Mouse (Mus musculus) CD4-positive, CD25-positive, alpha-beta regulatory T cell, adult 4 months (primary cell): Measurements from ENCODE around the gene Cdh24. TPM values are rescaled to one million over a fixed set of nuclear protein-coding genes. Genes with fewer than 3 reads are reported as not detected.
"Not testable (repeated sequence)": the region's sequence is repeated elsewhere in the genome, so short reads cannot be mapped to it uniquely, and the experiment has no call there.

Experiments used
- ATAC-seq: one replicate; pipeline ENCODE4 v1.8.0; 2017
- polyA plus RNA-seq, 2 experiments: library from polyadenylated mRNA; unstranded; fragments of 100-300 nt; shearing (Covaris generic); gene quantifications; one replicate each; pipeline ENCODE4 v1.2.1; 2017

Gene Cdh24
- polyA plus RNA-seq, 2 experiments from 2014 or later: 0.15 to 0.16 TPM

DNA sequence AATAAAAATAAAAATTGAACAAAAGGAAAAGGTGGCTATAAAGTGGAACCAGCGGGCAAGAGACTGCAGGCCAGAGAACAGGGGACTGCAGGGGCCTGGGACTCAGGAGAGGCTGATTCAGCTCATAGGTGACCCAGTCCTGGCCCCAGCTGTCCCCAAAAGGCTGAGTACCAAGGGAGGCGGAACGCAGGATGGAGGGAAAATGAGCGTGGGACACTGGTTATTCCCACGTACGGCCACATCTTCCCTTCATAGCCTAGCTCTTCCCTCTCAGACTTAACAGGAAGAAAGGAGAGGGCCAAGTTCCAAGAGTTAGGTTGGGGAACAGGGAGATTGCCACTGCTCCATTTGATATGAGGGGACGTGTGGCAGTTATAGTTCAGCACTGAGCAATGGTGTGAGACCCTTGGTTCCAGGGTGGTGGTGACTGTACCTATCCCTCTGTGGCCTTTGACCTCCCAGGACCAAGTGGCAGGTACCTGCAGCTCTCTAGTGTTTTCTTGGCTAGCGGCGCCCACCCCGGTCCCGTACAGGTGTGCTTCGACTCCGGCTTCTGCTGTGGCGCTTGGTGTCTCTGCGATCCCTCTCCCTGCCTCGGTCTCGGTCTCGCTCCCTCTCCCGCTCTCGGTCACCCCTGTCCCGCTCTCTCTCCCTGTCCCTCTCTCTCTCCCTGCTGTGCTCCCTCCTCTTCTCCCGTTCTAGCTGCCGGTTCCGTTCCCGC, 1.2 kb upstream of the Cdh24 start:
- ATAC-seq: no peak

DNA sequence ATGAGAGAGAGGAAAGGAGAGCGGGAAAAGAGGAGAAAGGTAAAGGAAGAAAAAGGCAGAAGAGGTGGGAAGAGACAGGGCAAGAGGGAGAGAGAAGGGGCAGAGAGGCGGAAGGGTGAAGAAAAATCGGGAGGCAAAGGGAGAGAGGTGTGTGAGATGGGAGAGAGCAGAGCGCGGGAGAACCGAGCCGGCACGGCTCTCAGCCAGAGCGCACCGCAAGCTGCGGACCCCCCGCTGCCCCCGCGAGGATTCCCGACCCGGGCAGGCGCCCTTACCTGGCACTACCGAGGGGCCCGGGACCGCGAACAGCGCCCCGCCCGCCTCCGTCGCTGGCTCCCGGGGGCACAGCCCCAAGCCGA, 239 bp downstream of the Cdh24 start, which contains the start of gene Gm17606:
Gene Gm17606, plus strand, starts transcription at position 7 of the 359 bp plus-strand sequence.
- no peak for ATAC-seq

DNA sequence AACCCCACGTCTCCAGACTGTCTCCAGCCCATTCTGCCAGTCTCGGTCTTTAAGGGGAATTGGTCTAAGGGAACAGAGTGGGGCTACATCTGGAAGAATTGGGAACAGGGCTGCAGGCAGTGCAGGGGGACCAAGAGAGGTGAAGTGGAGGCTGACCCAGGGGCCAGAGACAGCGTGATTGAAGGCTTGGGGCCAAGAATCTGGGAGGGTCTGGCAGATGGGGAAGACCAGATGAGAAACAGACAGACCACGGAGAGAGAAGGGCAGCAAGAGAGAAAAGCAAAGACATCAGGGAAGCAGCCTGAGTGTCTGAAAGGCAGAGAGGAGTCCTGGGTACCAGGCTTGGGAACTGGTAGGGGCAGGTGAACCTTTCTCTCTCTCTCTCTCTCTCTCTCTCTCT, 1.0 kb downstream of the Cdh24 start:
- ATAC-seq: no peak

DNA sequence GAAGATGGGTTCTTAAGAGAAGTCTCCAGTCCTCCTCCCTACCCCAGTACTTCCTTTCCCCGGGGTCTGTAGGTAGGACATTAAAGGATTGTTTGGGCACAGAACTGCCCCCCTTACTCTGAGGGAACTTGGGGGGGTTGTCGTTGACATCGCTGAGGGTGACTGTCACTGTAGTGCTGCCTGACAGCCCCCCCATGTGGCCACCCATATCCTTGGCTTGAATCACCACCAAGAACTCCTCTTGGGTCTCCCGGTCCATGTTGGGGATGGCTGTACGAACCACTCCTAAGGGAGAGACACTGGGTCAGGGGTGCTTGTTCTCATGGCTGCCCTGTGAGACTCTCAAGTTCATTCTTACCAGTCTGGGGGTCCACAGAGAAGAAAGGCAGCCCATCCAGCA, 3.0 kb downstream of the Cdh24 start:
- ATAC-seq: no peak

DNA sequence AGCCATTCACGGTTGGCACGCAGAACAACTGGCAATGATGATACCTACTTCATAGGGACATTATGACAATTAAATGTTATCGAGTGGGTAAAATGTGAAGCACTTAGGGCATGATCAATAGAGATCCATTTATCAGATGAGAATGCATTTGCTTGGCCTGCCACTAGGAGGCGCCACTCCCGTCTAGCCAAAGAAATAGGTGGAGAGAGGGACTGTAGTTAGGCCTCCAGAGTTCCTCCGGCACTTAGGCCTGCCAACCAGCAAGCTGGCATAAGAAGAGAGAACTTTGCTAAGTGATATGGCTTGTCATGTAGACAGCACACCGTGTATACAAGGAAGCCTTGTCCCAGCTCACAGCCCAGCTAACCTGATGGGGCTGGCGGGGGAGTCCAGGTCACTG, 4.2 kb downstream of the Cdh24 start:
- no peak for ATAC-seq

DNA sequence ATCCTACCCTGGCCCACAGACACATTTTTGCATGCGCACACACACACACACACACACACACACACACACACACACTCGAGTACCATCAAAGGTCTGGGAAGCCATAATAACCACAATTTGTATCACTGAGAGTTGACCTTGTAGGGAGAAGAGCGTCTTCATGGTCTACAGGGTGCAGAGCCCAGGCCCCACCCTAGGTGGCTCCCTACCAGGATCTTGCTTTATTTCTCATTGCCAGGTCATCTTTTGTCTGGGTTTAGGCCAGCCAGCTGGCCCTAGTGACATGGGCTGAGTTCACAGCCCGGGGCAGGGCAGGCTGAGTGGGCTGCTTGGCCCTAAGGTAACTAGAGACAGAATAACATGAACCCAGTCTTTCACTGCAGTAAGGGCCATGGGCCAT, 7.0 kb downstream of the Cdh24 start:
- ATAC-seq: no peak

DNA sequence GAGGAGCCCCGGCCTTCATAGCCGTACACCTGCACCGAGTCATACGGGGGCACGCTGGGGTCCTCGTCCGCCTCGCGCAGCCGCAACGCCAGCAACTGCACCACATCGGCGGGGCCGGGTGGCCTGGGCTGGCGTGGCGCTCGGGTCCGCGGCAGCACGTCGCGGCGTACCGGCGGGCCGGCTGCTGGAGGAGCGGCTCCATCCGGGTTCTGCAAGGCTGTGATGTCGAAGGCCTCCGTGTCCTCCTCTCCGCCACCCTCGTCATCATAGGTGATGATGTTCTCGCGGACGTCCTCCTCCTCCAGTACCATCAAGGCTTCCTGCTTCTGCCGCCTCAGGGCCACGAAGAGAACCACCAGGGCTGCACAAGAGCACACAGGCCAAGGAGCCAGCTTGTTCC, 8.9 kb downstream of the Cdh24 start:
- no peak for ATAC-seq

DNA sequence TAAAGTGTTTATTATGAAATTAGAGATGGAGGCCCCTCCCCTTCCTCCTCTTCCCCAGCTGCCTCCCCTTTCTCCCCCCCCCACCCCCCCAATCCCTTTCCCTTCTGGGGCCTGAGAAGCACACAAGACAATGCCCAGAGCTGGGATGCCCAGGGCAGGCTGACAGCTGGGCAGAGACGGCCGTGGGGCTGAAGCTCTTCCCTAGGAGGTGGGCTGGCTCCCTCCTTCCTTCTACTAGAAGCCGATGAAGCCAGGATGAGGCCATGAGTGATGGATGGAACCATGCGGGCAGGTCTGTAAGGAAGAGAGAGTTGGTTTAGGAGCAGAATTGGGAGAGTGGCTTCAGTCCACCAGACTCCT, 9.9 kb downstream of the Cdh24 start:
- ATAC-seq: no peak

DNA sequence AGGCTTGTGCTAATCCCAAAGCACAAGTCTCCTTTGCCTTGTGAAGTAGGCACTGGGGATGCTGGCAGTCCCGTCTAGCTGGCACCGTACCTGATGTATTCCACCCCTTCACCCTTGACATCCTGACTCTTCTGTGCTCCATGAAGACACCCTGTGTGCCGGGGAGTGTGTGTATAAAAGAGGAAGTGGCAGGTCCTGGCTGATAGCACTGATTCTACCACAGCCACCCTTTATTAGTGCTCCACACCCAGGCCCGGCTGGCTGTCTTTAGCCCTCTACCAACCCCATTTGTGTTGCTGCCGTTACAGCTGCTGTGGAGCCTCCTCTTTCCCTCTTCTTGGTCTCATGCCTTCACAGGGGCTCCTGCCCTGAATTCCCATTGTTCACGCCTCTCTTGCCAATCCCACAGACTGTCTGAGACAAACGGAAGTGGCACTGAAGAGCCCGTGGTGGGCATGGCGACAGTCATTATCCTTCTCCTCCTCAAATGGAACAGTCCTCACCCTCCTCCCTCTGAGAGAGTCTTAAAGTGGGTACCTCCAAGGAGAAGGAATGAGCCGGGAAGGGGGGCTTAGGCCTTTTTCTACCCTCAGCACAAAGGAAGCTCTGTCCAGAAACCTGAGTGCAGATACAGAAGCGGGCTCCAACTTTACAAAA, 10.5 kb downstream of the Cdh24 start:
- no peak for ATAC-seq

DNA sequence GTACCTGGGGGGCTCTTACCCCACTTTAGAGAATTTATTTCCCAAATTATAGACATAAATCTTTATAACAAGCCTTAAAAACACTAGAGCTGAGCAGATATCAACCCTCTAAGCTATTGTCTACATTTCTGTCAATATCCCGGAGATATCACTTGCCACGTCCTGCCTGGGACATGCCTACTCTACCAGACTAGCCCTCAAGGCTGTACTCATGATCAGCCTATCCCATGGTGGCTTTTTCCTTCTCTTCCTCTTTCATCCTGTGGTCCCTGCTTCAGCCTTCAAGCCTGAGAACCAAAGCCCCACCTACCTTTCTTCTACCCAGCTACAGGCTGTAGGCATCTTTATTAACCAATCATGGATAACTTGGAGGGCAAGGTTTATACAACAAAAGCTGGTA, 11.4 kb downstream of the Cdh24 start:
- ATAC-seq: no peak

DNA sequence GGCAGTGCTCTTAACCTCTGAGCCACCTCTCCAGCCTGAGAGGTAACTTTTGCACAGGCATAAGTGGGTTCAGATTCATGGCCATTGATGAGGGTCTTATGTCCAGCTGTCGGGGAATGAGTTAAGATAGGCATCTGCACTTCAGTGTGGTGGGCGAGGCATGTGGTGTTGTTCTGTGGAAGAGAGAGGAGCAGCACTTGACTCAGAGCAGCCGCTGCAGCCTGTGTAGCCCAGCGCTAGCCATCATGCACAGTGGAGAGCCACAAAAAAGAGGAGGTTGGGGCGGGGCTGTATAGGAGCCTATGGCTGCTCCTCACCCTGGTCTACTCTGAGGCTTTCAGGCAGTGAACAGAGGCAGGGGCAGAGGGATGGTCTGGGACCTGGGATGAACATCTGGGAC, 13.1 kb downstream of the Cdh24 start:
- ATAC-seq: no peak

DNA sequence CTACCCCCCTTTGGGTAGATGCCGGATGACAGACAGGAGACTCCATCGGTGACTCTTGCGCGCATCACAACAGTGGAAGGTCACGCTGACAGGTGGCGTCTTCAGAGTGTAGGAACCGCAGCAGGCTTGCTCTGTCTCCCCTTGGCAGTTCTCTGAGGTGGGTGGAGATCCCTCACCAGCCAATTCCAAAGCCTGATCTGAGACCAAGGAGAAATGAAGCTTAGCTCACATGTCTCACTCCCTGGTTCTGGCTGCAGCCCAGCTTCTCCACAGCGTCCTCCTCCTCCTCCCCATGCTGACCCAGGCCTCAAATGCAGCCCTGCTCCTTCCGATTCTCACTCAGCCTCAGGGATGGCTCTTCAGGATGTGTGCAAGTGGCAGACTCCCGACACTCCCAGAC, 16.2 kb downstream of the Cdh24 start:
- no peak for ATAC-seq

DNA sequence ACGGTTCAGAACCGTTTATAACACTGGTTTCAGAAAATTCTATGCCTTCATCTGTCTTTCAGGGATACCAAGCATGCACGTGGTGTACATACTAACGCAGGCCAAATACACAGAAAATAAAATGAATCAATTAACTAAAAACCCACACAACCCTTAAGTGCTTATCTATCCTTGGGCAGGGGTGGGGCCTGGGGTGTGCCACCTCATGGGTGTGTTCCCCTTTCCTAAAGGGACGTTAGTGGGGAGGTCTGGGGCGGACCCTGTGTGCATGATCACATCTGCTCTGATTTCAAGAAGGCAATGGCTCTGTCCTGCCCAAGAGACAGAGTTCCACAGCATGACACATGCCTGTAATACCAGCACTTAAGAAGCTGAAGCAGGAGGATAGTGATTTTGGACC, 17.8 kb downstream of the Cdh24 start:
- no peak for ATAC-seq

DNA sequence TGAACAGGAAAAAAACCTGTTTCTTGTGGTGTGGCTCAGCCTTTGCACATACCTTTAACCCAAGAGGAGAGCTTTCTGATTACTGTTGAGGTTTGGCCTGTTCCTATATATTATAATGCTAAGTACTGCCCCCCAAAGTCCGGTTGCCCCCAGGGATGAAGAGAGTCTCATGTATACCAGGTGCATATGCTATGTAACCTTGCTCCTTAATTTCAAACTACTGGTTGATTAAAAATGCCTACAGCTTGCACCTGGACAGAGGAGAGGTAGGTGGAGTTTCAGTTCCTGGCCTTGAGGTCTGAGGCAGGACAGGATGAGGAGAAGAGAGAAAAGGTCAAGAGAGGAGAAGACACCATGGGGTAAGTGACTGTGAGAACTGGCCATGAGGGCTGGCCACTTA, 20.0 kb downstream of the Cdh24 start, which contains the start of gene Psmb11:
Gene Psmb11, plus strand, starts transcription at position 301 of the 400 bp plus-strand sequence.
- ATAC-seq: no peak

DNA sequence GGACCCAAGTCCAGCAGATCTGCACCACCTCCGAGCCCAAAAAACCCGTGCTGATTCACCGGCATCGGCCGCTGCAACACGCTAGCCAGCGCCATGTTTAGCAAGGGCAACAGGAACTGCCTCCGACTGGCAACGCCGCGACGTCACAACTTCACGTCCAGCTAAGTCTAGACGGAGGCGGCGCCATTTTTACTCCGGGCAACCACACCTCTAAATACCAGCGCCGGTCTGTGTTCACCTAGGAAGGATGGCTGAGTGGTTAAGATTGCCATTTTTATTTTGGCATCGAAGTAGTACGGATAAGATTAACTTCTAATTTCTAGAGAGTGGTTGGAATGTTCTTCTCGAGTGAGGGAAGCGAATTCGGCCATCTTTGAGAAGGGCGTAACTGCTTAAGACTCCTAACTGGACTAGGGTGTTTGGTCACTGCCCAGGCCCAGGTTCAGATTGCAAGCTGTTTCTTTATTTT, 23.2 kb downstream of the Cdh24 start, which contains the start of gene Psmb5:
Gene Psmb5, minus strand, starts transcription at position 126 of the 469 bp plus-strand sequence.
- ATAC-seq: peak; percentile 98

DNA sequence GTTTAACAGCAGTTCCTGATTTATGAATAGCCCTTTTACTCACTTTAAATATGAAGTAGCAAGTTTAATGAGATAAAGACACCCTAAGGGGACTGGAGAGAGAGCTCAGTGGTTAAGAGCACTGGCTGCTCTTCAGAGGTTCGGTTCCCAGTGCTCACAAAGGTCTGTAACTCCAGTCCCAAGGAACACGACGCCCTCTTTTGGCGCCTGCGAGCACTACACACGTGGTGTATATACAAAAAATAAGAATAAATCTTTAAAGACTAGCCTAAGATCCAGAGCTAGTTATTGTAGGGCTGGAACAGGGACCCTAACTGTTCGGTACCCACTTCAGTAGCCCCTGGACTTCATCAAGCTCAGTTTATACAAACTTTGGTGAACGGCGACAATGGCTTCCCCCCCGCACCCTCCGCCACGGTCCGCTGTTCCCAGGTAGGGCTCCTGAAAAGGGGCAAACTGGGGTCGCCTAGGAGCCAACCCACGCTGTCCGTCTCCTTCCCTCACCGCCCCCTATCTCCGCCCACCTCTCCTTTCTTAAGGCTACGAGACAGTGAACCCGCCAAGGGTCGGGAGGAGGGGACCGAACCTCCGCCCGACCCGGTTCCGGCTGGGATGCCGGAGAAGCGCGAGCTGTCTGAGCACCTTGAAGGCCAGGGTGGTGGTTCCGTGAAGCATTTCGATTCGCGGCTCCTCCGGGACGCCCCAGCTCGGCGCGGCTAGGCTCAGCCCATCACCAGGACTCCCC, 23.8 kb downstream of the Cdh24 start:
- peak; percentile 60 for ATAC-seq

DNA sequence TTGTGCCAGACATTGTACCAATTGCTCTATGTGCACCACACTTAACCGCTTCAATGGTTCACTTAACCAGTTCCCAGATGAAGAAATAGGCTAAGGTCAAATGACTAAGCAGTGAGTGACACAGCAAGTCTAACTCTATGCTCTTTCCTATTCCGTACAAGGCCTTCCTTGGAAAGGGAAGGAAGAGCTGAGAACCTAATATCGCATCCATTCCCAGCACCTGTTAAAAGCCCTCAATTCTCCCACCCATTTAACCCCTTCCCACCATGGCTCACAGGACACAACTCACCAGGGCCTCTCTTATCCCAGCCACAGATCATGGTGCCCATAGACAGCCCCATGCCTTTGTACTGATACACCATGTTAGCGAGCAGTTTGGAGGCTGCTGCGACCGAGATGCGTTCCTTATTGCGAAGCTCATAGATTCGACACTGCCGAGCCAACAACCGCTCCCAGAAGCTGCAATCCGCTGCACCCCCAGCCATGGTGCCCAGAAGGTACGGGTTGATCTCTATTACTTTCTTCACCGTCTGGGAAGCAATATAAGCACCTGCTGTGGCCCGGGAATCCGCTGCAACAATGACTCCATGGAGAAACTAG, 24.8 kb downstream of the Cdh24 start:
- no peak for ATAC-seq

DNA sequence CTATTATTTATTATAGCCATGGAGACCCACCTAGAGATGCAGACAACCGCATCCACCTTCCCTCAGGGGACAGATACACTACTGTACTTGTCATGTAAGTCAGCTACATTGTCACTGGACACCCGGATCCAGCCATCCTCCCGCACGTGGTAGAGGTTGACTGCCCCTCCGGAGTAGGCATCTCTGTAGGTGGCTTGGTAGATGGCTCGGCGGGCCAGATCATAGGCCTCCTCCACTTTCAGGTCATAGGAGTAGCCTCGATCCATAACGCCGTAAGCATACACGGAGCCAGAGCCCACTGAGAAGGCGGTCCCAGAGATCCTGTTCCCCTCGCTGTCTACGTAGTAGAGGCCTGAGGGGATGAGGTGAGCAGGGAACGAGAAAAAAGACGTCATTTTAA, 27.0 kb downstream of the Cdh24 start:
- not testable (repeated sequence) for ATAC-seq

DNA sequence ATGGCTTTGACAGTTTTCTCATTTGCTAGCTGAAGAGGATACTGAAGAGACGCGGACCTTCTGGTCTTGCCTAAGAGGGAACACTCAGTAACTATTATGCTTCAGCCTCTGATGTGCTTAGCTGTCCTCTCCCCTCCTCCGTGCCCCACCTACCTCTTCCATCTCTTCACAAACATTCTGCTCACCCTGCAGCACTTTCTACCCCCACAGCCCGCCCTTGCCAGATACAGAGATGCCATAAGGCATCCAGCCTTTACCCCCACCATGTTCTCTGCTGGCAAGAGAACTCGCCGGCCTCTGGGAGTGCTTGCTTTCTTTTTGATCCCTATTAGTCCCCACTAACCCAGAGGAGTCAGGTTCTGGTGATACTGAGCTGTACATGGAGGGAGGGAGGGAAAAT, 30.5 kb downstream of the Cdh24 start:
- no peak for ATAC-seq

DNA sequence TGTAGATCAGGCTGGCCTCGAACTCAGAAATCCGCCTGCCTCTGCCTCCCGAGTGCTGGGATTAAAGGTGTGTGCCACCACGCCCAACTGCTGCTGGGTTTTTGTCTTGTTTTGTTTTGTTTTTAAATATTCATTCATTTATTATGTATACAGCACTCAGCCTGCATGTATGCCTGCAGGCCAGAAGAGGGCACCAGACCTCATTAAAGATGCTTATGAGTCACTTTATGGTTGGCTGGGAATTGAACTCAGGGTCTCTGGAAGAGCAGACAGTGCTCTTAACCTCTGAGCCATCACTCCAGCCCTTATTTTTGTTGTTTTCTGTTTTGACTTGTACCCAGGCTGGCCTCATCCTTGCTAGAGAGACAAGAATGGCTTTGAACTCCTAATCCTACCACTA, 31.2 kb downstream of the Cdh24 start:
- ATAC-seq: peak; percentile 59

DNA sequence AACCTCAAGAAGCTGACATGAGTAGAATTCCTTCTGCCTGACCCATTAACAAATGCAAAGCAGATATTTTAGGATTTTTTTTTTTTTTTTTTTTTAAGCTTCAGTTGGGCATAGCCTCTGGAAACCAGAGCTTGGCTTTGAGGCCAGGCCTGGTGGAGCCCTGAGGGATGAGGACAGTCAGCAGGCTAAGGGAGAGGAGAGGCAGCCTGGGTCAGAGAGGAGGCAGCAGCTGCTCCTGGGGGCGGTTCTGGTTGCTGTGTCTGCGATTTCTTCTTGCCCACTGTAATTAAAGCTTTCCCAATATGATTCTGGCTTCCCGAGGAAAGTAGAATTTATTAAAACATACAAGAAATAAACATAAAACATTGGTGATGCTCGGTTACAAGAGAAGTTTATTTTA, 31.9 kb downstream of the Cdh24 start:
- ATAC-seq: no peak

DNA sequence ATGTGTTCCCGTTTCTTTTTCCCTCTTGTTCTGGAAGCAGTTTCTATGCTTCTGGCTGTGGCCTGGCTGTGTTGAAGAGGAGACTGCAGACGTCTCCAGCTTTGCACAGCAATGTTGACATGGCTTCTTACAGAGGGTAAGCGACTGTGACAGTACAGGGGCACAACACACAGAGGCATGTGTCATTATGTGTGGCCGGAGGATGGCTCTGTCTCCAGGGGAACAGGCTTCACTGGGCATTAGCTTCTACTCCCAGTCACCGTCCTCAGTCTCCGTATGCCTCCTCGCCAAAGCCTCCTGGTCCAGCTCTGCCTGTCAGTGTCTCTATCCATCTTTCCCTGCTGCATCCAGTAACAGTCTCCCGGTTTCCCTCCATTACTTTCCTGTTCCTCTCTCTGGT, 33.9 kb downstream of the Cdh24 start:
- ATAC-seq: no peak

DNA sequence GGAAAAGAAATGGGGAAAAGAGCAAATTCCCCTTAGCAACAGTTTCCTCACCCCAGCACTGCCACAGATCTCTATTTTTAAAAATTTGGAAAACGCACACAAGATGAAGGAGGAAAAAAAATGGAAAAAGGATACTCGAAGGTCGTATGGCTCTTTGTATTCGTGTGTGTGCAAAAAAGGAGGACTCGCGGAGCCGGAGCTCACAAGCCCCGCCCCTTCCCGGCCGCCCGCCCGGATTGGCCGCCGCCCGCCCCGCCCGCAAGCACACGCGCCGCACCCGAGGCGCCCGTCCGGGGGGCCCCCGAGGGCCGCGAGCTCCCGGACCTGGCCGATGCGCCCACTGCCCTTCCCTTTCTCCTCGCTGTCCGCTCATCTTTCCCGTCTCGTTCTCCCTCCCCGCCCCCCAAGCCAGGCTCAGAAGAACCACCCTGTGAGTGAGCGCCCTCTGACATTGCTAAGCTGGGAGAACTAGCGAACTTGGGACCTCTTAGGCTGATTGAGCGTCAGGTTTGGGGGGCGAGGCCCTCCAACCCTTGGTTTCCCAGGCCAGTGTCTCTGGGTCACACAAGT, 35.3 kb downstream of the Cdh24 start, which contains the start of gene 4931414P19Rik:
Gene 4931414P19Rik, minus strand, starts transcription at position 242 of the 570 bp plus-strand sequence.
- ATAC-seq: peak; percentile 39
